Mouse (Mus musculus) neural tube, postnatal 0 days (tissue): ENCODE data around the gene Gm5039. TPM values are rescaled to one million over a fixed set of nuclear protein-coding genes. Genes with fewer than 3 reads are reported as not detected.

ENCODE experiments used
- polyA plus RNA-seq: library from polyadenylated mRNA; unstranded; fragments of >200 nt; fragmentation: Nextera tagmentation; extraction: Ambion mirVana; gene quantifications from 2 replicates; pipeline ENCODE4 v1.2.1, GENCODE M21; 2015

The Gm5039 gene
- polyA plus RNA-seq: not detected in 2 replicates

GRCm38 (mm10) chr12:88323926-88324325, at the start of gene Gm5039:
TSS of gene Gm5039 (minus strand) at chr12:88324026.

DNA sequence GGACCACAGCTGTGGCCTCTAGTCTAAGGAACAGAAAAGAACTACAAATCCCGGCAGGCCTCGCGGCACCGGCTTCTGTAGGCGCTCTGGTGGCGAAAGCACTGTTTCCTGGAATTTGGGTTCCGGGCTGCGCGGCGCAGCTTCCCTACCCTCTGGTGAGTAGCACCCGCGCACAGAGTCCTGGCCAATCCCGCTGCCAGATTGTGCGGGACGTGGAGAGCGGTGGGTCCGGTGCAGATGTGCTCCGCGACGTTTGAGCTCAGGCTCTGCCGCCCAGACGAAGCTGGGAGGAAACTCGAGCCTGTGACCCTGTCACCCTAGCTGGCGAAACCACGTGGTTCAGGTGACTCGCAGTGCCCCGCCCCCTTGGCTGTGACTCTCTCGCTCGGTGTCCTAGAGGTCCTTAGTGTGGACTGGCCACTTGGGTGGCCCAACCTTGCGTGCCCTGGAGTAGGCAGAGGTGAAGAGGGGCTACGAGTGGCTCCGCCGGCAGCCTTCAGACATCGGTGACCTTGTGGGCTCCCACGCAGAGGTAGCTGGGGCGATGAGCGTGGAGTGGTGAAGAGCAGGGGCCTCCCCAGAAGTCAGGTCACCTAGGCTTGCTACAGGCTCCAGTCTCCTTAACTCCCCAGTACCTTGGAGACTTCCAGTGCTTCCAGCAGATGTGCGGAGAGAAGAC, 36.8 kb upstream of the Gm5039 start, which contains the start of gene Adck1:
Adck1 (plus strand) TSS at position 114 of the 679 bp plus-strand sequence.

DNA sequence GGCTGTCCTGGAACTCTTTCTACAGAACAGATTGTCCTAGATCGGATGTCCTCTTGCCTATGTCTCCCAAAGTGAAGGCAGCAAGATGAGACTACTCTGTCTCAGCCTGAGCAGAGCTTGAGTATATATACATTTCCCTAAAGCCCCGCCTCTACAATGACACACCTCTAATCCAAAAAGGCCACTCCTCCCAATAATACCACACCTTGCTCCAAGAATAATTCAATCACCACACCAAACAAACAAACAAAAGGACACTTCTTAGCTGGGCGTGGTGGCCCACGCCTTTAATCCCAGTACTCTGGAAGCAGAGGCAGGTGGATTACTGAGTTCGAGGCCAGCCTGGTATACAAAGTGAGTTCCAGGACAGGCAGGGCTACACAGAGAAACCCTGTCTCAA, 49.4 kb downstream of the Gm5039 start, which contains the start of gene Gm5662:
Gm5662 (minus strand) TSS at position 101 of the 400 bp plus-strand sequence.

Other genes starting within 250 kb of the Gm5039 start
- not detected in 2 replicates for gene Gm16368, start 240.3 kb downstream of the Gm5039 start, polyA plus RNA-seq
- gene Gm10436, start 141.9 kb downstream of the Gm5039 start, polyA plus RNA-seq: not detected in 2 replicates
- not detected in 2 replicates for gene Gm8332, start 73.9 kb downstream of the Gm5039 start, polyA plus RNA-seq
- gene Gm5662, start 49.5 kb downstream of the Gm5039 start, polyA plus RNA-seq: not detected in 2 replicates
- gene Adck1, start 36.5 kb upstream of the Gm5039 start, polyA plus RNA-seq: 35.5 and 36.6 TPM in 2 replicates